Mouse (Mus musculus): ENCODE results near the gene 5730596B20Rik.

Gene 5730596B20Rik

DNA sequence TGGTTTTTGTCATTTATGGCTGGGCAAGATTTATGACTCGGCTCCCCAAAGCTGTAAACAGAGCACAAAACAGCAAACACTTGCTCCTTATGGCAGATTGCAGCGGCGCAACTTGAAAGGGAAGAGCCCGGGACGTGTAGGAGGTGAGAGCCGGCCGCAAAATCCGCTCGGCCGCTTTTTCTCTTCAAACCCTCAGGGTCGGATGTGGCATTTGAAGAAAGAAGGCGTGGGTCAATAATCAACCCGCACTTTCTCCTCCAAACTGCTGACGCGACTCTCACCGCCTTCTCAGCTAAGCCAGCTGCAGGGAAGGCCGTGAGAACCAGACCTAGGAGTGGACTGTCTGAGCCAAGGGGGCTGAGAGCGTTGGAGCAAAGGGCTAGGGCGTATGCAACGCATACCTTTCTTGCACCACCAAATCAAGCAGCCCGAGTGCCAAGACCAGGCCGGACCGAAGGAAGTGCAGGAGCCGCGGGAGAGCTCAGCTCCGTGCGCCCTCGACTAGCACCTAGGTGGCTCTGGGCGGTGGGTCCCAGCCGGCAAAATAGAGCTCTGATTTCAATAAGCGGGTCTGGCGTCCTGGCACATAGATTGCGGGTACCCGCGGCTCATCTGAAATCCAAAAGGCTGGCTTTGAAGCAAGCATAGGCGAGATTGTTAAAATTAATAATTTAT is at the start of gene 5730596B20Rik:
Gene 5730596B20Rik (plus strand): TSS at position 438 of the 675 bp plus-strand sequence.
- no peak for DNase-seq

DNA sequence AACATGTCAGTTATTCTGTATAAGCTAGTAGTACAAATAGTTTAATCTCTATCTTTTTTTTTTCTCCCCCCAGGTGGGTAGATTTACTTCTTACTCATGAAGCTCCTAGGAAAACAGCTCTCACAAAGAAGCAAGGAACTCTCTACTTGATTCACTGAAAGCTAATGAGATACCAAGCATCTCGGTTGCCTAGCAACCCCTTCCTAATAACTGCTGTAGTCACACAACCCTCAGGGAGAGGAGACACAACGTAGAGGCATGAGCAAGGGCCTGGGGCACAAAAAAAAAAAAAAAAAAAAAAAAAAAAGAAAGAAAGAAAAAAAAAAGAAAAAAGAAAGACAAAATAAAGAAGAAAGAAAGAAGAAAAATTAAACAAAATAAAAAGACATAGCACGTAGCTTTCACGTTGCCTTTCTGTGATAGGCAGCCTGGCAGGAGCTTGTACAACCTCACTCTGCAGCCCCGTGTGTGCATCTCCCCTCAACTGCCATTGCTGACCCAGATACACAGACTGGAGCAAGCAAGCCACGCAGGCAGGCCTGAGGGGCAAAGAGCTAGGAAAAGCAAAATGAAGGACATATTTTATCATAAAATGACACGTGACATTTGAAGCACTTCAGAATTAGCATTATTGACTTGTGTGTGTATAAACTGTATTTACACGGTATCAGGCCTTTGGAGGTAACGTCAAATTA is 39.3 kb upstream of the 5730596B20Rik start:
- no peak for DNase-seq

DNA sequence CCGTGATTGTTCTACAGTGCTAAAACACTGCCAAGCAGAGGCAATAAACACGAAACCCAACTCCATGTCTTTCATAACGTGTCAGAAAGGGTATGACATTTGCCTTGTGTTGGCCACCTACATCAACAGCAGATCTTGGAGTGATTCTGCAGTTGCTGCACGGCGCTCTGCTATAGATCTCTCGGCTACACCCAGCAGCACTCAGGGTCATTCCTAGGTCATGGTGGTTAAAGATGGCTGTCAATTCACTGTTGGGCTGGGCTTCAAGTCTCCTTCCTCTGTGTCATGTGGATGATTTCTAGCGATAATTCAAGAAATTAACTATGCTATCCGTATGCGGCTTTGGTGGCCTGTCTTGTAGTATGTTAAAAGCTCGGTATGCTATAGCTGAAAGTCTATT is 38.7 kb upstream of the 5730596B20Rik start:
- no peak for DNase-seq

DNA sequence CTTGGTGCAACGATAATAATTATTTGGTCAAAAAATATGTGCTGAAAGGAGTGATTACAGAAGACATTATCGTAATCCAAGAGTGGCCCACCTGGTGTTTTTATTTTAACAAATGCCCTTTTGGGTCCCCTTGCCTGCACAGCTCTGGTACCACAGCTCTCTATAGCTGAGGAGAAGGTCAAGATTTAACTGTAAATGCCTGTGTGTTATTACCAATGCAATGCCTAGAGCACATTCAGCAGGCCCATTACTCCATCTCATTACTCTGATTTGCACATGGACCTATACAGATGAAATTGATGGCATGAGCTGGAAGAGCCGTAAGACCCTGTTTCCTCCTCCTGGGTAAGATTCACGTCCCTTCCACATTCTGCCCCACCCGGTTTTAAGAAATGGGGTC is 38.2 kb upstream of the 5730596B20Rik start:
- no peak for DNase-seq

DNA sequence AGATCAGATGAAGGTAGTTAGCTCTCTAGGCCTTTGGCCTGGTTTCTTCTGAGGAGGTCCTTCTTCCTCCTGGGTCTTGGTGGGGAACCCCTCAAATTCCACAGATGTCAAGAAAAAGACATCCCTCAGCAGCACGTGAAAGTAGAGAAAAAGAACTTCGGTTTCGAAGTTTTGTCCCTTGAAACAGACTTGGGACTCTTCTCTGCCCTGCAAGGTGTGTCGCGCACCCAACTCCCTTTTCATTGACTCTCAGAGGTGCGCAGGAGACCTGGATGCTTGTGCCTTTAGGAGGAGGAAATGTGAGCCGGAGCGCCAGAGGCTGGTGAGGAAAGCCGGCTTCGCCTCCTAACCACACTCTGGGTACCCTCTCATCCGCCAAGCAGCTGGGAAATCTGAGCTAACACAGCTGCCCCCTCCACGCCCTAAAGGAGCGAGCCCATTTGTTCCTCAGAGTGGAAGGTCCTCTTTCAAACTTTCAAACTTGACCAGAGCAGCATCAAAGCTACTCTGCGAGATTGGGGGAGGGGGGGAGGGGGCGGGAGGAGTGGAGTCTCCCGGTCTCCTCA is 26.8 kb upstream of the 5730596B20Rik start:
- no peak for DNase-seq

DNA sequence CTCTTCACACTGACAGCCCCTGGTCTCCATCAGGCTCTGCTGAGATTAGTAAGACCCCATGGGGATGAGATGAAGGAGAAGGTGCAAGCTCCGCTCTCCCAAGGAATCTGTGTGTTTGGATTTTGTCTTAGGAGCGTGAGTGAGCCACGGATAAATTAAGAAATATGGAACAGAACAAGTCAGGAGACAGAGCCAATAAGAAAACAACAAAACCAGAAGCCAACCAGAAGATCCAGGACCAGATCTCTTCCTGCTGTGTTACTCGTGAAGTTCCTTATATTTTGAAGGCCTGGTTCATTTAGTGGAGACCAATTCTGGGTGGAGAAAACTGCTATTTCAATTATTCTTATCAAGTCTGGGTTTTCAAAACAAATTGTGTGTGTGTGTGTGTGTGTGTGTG is 25.7 kb upstream of the 5730596B20Rik start:
- DNase-seq = no peak

DNA sequence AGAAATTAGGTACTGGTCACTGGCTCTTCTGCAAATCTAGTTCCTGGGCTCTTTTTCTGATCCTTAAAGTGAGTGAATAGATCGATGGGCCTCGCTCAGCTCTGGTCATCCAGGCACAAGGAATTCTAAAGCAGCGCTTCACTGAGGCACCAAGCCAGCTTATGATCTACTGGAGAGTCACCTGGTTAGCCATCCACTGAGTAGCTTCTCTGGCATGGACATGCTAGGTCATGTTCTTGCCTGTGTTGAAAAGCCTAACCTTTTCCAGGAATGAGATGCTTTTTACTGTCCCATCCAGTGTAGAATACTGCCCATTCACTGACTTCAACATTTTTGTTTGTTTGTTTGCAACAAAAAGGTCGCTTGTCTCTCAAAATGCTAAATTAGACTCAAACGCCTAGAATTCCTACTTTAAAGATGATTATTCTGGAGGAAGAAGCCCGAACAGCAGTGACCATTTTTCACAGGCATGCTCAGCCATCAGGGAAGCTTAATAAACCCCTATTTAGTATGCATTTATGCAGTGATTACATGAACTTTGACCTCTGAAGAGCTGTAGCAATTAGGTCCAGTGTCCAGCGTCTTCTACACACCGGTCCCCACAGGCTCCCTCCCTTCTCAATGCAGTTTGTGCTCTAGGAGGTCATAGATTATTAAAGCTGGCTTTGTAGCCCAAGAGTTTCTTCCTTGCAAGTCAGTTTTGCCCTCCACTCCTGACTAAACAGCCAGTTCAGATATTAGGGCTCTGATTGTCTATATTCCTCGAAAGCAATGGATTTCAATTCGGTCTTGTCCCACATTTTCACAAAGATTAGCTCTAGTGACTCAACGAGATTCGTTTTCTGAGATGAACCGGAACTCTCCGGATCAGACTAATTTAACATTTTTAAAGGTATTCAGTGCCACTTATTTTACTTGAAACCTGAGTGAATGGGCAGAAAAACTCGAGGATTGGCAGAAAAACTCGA is 24.8 kb upstream of the 5730596B20Rik start:
- DNase-seq = no peak

DNA sequence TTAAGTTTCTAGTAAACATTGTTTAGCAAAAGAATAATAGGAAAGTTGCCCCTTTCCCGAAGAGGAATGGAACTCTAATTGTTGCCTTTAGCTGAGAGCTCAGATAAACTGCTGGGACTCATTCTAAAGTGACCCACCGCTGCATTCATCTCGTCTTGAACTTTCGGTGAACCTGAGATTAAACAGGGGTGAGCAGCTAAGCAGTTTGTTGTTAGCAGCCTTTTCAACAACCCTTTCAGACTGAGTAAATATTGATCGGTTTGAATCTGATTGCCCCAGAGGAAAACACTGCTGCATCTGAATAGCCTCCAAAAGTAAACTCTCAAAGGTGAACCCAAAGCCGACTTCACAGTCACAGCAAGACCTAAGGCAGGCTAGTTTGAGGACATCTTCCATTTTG is 24.0 kb upstream of the 5730596B20Rik start:
- DNase-seq = no peak

DNA sequence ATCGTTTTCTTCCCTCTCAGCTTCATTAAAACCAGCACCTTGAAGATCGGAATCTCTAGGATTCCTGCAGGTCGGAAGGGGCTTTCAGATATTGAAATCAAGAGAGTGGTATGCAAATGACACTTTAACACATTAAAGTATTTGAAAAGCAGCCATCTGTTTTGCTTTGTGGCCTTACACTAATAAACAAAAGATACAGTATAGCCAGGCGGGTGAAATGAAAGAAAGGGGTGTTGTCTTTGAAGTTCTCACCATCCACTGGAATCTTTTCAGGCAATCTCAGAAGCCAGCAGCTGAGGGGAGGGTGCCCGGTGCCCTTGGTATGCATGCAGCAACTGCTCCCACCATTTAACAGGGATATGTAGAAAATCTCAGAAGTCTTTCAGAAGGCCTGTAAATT is 23.3 kb upstream of the 5730596B20Rik start:
- no peak for DNase-seq

DNA sequence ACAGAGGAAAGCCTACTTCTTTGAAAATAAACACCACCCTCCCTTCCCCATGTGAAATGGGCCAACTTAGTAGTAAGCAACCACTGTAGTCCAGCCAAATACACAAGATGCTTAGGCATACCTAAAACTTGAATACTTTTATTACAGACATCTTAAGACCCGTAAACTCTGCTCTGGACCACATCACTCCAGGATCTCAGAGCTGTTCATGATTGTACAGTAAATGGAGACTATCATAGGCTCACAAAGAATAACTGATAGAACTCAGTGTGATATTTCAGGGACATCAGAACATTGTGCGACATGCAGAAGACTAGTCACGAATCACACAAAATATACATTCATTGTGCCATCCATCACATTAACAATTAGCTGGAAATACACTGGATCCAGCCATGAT is 21.8 kb upstream of the 5730596B20Rik start:
- DNase-seq = no peak

DNA sequence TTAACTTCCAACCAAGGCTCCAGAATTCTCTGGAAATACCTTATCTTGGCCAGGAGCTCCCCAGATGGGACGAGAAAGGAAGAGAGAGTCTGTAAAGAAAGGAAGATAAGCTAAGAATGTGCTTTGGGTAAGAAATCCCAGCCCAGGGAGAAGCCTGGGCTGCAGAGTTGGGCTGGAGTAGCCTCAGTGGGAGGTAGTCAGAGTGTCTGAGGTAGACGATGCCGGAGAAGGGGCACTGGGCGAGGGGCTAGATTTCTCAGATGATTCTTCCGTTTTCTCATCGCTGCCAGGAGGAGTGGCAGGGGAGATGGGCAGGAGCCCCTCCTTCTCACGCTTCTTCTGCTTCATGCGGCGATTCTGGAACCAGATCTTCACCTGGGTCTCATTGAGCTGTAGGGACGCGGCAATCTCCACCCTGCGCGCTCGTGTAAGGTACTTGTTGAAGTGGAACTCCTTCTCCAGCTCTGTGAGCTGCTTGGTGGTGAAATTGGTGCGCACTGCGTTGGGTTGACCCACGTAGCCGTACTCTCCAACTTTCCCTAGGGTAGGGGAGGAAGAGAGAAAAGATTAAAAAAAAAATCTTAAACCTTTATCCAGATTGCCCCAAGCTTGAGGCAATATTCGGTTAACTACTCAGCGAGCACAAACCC is 20.6 kb upstream of the 5730596B20Rik start:
- no peak for DNase-seq

DNA sequence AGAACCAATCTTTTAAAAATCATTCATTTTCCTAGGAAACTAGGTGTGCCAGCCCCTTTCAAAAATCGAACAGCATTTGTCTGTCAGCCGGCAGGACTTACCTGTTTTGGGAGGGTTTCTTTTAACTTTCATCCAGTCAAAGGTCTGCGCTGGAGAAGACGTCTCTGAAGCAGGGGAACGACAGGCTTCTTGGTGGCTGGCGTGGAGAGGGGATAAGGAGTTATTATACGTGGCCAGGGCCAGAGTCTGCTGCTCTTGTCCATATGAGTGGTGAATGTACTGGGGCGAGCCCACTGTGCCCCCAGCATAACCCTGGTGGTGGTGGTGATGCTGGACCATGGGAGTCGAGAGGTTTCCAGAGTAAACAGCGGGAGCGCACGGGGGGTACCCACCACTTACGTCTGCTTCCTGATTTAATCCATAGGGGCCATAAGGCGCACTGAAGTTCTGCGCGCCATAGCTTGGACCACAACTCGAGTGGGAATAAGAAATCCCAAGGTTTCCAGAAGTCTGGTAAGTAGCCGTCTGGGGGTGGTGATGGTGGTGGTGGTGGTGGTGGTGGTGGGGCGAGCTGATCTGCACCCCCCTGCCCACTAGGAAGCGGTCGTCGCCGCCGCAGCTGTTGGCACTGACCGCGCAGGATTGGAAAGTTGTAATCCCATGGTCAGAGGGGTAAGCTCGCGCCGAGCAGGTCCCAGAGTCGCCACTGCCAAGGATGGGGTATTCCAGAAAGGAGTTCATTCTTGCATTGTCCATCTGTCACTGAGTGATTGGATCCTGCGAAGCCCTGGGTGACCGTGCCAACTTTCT is 19.6 kb upstream of the 5730596B20Rik start:
- no peak for DNase-seq

DNA sequence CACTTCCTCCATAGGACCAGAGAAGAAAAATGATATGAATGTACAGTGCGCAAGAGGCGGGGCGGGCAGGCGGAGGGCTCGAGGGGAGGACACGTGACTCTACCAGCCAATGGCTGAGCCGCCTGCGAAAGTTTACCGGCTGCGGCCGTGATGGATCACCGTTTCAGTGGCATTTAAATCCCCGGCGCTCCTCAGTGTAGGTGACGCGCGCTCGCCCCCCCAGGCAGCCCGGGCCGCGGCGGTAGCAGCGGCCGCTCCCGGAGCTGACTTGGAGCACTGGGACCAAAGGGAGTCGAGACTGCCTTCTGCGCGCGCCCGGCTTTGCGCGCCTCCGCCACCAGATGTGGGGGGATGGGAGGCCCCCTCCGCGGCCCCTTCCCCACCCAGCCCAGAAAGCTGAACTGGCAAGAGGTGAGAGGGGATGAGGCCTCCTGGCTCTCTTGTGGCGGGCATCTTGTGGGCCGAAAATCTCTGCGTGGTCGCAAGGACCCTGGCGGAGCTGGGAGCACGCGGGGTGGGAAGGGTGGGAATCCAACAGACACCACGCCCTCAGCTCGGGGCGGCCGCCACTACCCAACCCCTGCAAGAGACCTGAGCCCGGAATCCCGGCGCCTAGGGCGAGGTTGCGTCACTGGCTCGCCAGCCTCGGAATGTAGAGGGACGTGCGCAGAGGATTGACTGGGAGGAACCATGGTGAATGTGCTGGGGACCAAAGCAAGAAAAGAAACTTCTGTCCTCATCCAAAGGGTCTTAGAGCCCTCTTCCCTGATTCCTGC is 18.8 kb upstream of the 5730596B20Rik start, which contains the start of gene Hoxa1:
Gene Hoxa1 (minus strand): TSS at position 42 of the 776 bp plus-strand sequence.
- peak; percentile 67 for DNase-seq

DNA sequence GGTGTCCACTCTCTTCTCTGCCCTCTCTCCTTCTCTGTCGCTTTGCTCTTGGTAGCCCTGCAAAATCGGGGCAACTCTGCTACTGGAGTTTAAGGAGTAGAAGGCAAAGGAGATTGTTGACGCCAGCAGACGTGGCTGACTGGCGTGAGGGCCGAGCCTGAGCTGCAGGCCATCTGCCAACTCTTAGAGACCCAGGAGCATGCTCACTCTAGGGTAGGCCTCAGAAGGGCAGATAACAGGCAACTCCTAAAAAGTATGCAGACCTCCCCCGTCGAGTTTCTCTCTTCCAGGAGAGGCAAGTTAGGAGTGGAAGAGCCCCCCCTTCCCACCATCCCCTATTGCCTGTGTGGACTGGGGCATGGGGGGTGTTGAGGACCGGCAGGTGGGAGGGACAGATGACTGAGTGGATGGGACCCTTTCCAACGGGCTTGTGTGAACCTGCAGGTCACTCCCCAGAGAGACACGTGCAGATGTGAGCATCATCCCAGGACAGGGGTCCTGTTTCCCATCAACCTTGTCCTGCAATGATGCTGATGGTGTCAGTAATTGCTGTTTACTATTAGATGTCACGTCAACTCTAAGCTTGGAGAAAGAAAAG is 18.0 kb upstream of the 5730596B20Rik start:
- DNase-seq = no peak

DNA sequence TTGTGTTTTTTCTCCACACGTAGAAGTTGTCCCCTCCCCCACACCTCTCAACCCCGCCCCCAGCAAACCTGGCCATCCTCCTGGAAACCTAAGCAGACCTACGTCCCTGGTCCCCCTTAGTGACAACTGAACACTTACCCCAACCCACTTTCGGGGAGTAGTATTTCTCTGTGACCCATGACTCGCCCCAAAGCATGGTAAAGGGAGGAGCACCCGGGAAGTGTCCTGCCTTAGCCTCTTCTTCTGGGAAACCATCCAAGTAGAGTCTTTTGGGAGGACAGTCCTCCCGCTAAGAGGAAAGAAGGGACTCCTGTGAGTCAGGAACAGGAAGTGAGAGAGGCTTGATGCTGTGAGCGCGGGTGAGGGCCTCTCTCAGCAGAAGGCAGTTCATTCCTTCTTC is 17.3 kb upstream of the 5730596B20Rik start:
- no peak for DNase-seq

DNA sequence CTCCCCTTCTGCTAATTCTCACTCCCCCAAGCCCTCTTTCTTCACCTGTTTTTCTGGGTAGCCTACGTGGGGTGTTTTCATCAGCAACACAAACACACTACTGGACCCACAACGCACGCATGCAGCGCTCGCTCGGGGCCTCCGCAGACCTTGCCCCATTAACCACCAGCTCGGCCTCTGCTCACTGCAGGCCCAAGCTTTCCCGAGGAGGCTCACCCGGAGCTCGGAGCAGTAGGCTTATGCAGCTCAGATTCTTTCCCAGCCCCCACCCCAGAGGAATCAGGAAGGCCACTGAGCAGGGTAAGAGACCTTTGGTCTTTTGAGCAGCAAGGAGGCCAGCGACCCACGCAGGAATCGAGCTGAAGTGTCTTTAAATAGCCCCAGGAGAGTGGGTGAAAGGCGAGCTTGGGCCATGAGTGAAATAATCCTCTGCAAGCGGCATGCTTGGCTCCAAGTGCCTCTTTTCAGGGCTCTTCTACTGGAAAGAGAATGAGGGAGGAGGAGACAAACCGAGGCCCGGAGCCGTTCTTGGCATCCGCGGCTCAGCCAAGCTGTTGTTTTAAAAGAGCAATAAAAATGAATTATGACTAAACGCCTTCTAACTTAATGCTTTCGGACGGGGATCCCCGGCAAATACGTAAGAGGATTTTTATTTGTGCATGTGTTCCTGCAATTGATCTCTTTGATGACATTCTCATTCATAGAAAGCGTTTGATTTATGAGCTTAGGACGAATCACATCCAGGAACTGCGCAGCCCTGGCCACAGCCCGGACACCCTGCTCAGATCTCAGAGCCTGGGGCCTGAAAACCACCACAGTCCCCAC is 16.6 kb upstream of the 5730596B20Rik start:
- no peak for DNase-seq

DNA sequence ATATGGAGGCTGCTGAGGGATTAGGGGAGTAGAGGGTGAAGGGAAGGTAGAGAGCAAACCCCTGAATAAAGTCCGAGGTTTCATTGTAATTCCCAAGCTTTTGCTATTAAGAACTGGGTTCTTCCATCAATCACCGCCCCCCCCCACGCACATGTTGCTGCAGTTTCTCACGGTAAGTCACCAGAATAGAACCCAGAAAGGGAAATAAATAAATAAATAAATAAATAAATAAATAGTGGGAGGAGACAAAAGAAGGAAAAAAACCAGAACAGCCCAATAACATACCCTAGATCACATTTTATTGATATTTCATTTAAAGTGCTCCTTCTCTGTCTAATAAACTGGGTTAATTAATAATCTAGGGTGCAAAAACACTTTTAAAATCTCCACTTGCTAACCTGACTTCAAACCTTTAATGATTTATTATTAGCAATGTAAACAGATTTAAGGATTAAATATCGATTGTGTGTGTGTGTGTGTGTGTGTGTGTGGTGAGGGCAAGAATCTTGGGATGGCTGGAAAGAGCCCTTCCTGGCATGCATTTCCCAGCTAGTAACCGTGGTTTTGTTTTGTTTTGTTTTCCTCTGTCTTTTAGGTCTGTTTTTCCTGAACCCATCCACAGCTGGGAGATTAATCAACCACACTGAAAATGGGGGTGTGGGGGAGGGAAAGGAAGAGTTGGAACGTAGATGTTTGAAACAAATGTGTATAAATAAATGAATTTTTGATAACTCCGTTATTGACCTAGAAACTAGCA is 15.8 kb upstream of the 5730596B20Rik start:
- DNase-seq = no peak

DNA sequence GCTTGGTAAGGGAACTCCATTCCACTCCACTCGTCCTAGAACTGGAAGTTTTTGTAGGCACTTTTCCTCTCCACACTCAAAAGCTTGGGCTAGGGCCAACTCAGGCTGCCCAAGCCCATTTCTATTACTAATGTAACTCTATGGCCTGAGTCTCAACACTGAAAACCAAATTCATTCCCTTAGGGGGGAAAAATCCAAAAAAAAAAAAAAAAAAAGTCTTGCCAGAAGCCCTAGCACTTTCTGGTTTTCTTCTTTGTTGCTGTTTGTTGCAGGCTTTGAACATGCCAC is 15.3 kb upstream of the 5730596B20Rik start:
- no peak for DNase-seq
